Mouse (Mus musculus) forebrain, embryonic 12.5 days (tissue): ENCODE measurements around the gene Calm3. TPM values are rescaled to one million over a fixed set of nuclear protein-coding genes. Genes with fewer than 3 reads are reported as not detected.
"Not testable (repeated sequence)": the region's sequence is repeated elsewhere in the genome, so short reads cannot be mapped to it uniquely, and the experiment has no call there.

ENCODE experiments used
- ATAC-seq: fragments of 200-750 bp; cut with Nextera tagmentation; 2 replicates; pipeline ENCODE4 v1.8.0; 2017; ENCODE audit warnings: moderate TSS enrichment; ENCODE audit not compliant: low FRiP score
- H3K27ac ChIP-seq: fragments of 300-500 bp; sonication (generic); 2 replicates; pipeline ENCODE4 v1.5.1; 2016; ENCODE audit warnings: mild to moderate bottlenecking
- H3K27me3 ChIP-seq: fragments of 300-500 bp; sonication (generic); 2 replicates; pipeline ENCODE4 v1.6.1; 2016; ENCODE audit warnings: mild to moderate bottlenecking
- H3K36me3 ChIP-seq: fragments of 300-500 bp; sonication (generic); replicated peaks from 2 replicates; pipeline ENCODE4 v1.6.1; 2016; ENCODE audit warnings: mild to moderate bottlenecking
- H3K4me1 ChIP-seq: fragments of 300-500 bp; sonication (generic); 2 replicates; pipeline ENCODE4 v1.6.1; 2016
- H3K4me2 ChIP-seq: fragments of 300-500 bp; sonication (generic); 2 replicates; pipeline ENCODE4 v1.6.1; 2016; ENCODE audit warnings: mild to moderate bottlenecking, moderate library complexity
- H3K4me3 ChIP-seq: fragments of 300-500 bp; sonication (generic); replicated peaks from 2 replicates; pipeline ENCODE4 v1.5.1; 2016; ENCODE audit warnings: mild to moderate bottlenecking
- H3K9ac ChIP-seq: fragments of 300-500 bp; sonication (generic); 2 replicates; pipeline ENCODE4 v1.6.1; 2016; ENCODE audit warnings: mild to moderate bottlenecking
- H3K9me3 ChIP-seq: fragments of 300-500 bp; sonication (generic); 2 replicates; pipeline ENCODE4 v1.6.1; 2016
- WGBS: fragments of 180-500 bp; shearing (Covaris S2); methylation state at CpG from one replicate; pipeline ENCODE4 v1.1.7; 2016; 5-methylcytosine and 5-hydroxymethylcytosine counted together
- polyA plus RNA-seq: library from polyadenylated mRNA; unstranded; fragments of >200 nt; fragmentation: Nextera tagmentation; extraction: Ambion mirVana; gene quantifications from 2 replicates; pipeline ENCODE4 v1.2.1, GENCODE M21; 2016

Gene Calm3
- polyA plus RNA-seq: 227 and 234 TPM in 2 replicates

DNA sequence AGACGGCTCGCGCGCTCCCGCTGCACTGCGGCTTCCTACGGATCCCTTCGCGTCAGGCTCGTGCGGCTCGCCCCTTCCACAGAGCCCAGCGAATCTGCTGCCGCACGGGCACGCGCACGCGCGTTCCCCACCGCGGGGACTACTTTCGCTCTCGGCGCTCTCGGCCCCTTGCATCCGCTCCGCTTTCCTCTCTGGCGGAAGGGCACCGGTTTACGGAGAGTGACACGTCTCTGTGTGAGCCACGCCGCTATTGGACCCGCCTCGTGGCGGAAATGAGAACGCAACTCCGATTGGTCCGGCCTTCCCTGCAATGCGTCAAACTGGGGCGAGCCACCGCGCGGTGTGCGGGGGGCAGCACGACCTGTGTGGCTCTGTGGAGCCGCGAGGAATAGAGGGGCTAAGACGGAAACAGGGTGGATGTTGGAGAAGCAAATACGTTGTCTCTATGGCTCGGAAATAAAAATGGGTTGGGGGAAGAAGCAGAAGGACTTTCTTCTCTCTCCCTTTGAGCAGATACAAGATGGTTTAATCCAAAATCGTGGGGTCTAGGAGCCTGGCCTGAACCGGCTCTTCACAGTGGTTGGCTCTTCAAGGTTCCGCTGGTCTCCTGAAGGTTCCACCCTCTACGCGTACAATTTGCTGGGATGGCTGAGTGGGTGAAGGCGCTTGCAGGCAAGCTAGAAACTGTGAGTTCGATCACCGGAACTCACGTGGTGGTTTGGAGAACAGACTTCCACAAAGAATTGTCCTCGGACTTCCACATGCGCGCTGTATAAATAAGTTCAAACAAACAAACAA, at the start of gene Calm3:
Calm3 (minus strand) TSS at position 78 of the 798 bp plus-strand sequence.
- peak within 1 kb of the TSS; percentile 98 for H3K27ac ChIP-seq
- peak within 1 kb of the TSS; percentile 92 for H3K4me3 ChIP-seq
- no peaks in the 10 kb centered on the region for H3K9me3 ChIP-seq
- peak within 1 kb of the TSS; percentile 85 for H3K4me2 ChIP-seq
- H3K9ac ChIP-seq: peak within 1 kb of the TSS; percentile 94
- 2% methylated on average over 63 of the region's 64 CpGs for WGBS
- H3K36me3 ChIP-seq: peaks cover 9% of the 10 kb centered on the region
- peak; percentile 93 for ATAC-seq
- H3K27me3 ChIP-seq: no peaks in the 10 kb centered on the region
- H3K4me1 ChIP-seq: peaks cover 39% of the 10 kb centered on the region

DNA sequence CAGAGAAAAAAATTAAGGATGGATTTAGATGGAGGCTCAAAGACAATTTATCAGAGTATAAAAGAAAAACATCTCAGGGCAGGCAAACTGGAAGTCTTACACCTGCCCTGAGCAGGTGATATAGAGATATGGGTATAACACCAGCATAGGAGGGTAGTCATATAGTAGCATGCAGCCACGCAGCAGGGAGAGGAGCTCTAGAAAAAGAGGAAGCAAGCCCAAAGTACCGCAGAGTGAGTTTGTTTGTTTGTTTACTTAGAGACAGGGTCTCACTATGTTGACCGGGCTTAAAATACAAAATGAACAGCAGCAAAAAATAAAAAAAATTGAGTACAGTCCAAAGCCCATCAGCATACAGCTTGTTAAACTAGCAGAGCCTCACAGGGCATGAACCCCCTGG, 47.2 kb upstream of the Calm3 start:
- Histone ChIP-seq H3K4me1 (0 out of 2 replicates have a peak, but pooled peaks cover 3% of the 10 kb centered on the region), H3K9me3 (peaks cover 5% of the 10 kb centered on the region; the same call in 1 of the 2 replicates), H3K9ac (no peak overlapping the region), H3K4me2 (no peak overlapping the region), H3K4me3 (no peak overlapping the region), H3K27ac (no peak overlapping the region), H3K36me3 (no peaks in the 10 kb centered on the region), H3K27me3 (no peaks in the 10 kb centered on the region)
- 88% methylated on average over 3 of the region's 3 CpGs for WGBS
- ATAC-seq: no peak

DNA sequence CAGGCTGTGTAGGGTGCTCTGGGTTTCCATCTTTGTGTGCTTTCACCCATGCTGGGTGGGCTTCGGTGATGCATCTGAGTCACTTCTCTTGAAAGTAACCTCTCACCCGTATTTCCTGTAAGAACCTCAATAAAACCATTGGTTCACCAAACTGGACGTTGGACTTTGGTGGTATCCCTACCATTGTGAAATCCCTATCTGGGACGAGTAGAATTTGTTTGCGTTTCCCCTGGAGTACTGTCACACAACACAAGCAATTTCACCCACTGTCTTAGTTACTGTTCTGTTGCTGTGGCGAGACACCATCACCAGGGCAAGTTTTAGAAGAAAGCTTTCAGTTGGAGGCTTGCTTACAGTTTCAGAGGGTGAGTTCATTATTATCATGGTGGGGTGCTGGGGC, 44.5 kb upstream of the Calm3 start:
- no peaks in the 10 kb centered on the region for H3K36me3 ChIP-seq
- H3K4me3 ChIP-seq: no peak overlapping the region
- no peak overlapping the region for H3K4me2 ChIP-seq
- H3K27me3 ChIP-seq: no peaks in the 10 kb centered on the region
- no peak overlapping the region for H3K9ac ChIP-seq
- no peaks in the 10 kb centered on the region for H3K4me1 ChIP-seq
- H3K27ac ChIP-seq: no peak overlapping the region
- 90% methylated on average over 6 of the region's 6 CpGs for WGBS
- ATAC-seq: no peak
- H3K9me3 ChIP-seq: peaks cover 5% of the 10 kb centered on the region; the same call in 1 of the 2 replicates

DNA sequence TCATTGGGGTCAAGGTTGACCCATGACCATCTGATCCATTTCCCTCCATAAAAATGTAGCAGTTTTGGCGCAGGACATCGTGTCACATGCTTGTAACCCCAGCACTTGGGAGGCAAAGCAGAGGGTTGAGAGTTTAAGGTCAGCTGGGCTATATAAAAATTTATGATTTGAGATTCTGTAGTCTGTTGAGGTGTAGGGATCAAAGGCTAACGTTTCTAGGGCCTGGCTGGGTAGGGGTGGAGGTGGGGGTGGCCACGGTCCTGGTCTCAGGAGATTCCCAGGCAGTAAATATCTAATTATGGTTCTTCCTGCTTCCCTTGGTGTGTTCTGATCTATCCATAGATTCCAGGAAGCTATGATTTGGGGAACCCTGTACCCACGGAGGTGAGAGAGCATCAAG, 37.8 kb upstream of the Calm3 start:
- Histone ChIP-seq H3K9ac (no peak overlapping the region), H3K4me3 (no peak overlapping the region), H3K4me2 (peak overlapping the region; percentile 10; the same call in 1 of the 2 replicates), H3K27me3 (no peaks in the 10 kb centered on the region), H3K36me3 (peaks cover 6% of the 10 kb centered on the region; the same call in 1 of the 2 replicates), H3K4me1 (peaks cover 44% of the 10 kb centered on the region), H3K27ac (no peak overlapping the region), H3K9me3 (no peaks in the 10 kb centered on the region)
- WGBS: 86% methylated on average over 5 of the region's 5 CpGs
- ATAC-seq: no peak

DNA sequence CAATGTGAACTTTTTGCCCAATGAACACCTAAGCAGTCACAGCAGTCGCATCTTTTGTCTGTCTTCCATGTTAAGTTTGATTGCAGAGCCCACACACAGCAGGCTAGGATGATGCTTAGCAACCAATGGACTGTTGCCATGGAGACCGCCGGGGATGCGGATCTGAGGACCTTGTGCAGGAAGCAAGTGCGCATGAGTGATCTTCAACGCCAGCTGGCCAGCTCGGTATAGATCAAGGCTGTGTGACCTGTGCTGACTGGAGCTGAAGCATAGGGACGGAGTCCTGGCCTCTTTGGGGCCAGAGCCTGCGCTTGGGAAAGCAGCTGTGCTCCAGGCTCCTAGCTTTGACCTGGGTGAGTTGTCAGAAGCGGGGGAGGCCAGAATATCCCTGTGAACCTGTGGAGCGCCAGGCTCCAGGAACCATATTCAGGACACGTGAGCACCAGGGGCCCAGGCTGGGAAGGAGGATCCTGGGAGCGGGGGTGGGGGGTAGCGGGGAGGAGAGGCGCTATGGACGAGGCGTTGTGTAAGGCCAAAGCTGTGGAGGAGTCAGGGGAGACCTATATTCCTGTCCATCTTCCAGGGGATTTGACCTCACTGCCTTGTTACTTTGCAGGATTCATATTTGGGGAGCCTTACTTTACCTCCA, 35.7 kb upstream of the Calm3 start, which contains the start of gene Pnmal1:
Pnmal1 (plus strand) TSS at position 141 of the 649 bp plus-strand sequence.
- WGBS: 7% methylated on average over 17 of the region's 17 CpGs
- H3K9me3 ChIP-seq: no peaks in the 10 kb centered on the region
- peak within 1 kb of the TSS; percentile 92 for H3K27ac ChIP-seq
- H3K9ac ChIP-seq: peak within 1 kb of the TSS; percentile 52
- peak within 1 kb of the TSS; percentile 35 for H3K4me3 ChIP-seq
- peaks cover 48% of the 10 kb centered on the region for H3K4me1 ChIP-seq
- H3K4me2 ChIP-seq: peak within 1 kb of the TSS; percentile 60
- no peaks in the 10 kb centered on the region for H3K27me3 ChIP-seq
- H3K36me3 ChIP-seq: peaks cover 6% of the 10 kb centered on the region; the same call in 1 of the 2 replicates
- peak; percentile 94 for ATAC-seq

DNA sequence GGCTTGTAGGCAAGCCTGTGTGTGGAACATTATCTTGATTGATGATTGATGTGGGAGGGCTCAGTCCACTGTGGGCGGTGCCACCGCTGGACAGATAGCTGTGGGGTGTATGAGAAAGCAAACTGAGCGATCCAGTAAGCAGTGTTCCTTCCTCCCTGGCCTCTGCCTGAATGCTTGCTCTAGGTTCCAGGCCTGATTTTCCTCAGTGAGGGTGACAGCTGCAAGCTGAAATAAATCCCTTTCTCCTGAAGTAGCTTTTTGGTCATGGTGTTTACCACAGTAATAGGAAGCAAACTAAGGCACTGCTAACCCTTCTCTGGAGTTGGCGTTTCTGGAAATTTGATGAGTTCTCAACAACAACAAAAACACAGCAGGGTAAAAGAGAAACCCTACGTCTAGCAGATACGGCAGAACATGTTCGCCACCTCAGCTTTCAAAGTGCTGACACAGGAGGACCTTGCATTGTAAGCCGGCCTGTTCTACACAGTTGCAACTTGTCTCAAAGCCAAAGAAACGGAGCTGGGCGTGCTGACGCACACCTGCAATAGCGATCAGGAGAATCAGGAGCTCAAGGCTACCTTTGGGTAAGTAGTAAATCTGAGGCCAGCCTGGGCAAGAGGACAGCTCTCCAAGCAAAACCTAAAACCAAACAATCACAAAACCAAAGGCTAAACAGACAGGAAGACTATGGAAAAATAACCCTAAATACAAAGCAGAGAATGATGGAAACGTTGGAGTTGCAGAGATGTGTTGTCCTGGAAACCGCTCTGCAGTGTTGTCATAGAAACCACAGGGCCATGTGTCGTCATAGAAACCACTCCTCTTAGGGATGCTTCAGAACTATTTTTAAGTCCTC, 32.7 kb upstream of the Calm3 start:
- Histone ChIP-seq H3K27ac (peak overlapping the region; percentile 89), H3K4me1 (peaks cover 44% of the 10 kb centered on the region), H3K4me3 (no peak overlapping the region), H3K4me2 (peak overlapping the region; percentile 33), H3K27me3 (no peaks in the 10 kb centered on the region), H3K36me3 (no peaks in the 10 kb centered on the region; the same call in 1 of the 2 replicates), H3K9me3 (no peaks in the 10 kb centered on the region), H3K9ac (peak overlapping the region; percentile 25; the same call in 1 of the 2 replicates)
- ATAC-seq: peak; percentile 57; the same call in 1 of the 2 replicates
- 52% methylated on average over 15 of the region's 15 CpGs for WGBS

DNA sequence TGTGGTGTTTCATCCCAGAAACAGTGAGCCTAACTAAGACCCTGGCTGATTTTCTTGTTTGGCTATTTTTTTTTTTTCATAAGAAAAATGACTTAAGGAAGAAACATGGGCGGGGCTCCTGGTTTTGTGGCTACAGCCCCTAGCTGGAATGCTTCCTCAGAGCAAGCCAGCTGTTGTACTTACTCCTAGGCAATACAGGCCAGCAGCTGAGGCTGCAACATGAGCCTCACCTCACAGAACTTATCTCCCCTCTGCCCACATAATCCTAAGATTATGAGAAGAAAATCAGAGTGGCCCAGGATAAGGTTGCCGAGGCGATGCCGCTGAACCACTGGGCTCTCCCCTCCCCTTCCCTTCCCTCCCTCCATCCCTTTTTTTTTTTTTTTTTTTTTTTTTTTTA, 31.8 kb upstream of the Calm3 start:
- Histone ChIP-seq H3K36me3 (no peaks in the 10 kb centered on the region), H3K9ac (no peak overlapping the region), H3K4me1 (peaks cover 35% of the 10 kb centered on the region), H3K4me3 (no peak overlapping the region), H3K27ac (0 out of 2 replicates have a peak overlapping the region, but pooled peaks have one; percentile 19), H3K27me3 (no peaks in the 10 kb centered on the region), H3K4me2 (no peak overlapping the region), H3K9me3 (no peaks in the 10 kb centered on the region)
- no peak for ATAC-seq
- WGBS: 78% methylated on average over 4 of the region's 4 CpGs

DNA sequence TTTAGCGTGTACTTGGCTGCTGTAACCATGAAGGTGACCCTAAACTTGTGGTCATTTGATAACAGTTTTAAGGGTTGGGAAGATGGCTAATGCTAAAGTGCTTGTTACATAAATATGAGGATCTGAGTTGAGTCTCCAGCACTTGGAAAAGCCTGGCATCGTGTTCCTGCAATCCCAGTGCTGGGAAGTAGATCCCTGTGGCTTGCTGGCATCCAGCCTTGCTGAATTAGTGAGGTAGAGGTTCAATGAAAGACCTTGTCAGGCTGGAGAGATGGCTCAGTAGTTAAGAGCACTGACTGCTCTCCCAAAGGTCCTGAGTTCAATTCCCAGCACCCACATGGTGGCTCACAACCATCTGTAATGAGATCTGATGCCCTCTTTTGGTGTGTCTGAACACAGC, 29.9 kb upstream of the Calm3 start:
- not testable (repeated sequence) for H3K9me3 ChIP-seq, ATAC-seq, H3K36me3 ChIP-seq, H3K4me3 ChIP-seq, H3K9ac ChIP-seq, H3K4me2 ChIP-seq, H3K27ac ChIP-seq
- H3K4me1 ChIP-seq: peaks cover 34% of the 10 kb centered on the region
- H3K27me3 ChIP-seq: peaks cover 11% of the 10 kb centered on the region
- 60% methylated on average over 2 of the region's 2 CpGs for WGBS

DNA sequence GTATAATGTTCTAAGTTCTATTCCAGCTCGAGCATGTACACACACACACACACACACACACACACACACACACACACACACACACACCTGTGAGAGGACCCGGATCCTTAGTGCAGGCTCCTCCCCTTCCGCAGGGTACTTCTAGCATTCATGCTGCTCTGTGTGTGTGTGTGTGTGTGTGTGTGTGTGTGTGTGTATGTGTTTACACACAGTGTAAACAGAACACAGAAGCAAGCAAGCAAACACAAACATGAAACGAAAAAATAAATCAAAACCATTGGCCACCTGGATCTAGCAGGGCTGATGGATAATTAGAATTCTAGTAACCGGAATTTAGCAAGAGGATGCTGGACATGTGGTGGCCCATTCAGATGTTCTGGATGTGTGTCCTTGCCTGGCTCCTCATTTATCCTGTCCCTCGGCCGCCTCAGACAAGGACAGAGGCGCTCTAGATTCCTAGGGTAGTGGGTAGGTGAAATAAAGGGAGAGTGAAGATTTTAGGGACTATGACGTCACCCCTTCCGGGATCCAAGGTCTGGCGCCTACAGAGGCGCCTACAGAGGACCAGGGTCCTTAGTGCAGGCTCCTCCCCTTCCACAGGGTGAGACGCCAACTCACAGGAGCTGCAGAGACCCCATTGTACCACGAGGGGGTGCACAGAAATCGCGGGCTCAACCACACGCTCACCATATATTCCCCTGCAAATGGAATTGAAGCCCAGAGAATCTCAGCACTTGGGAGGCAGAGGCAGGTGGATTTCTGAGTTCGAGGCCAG, 27.1 kb upstream of the Calm3 start:
- H3K4me2 ChIP-seq: no peak overlapping the region
- ATAC-seq: peak; percentile 81
- H3K4me1 ChIP-seq: peaks cover 44% of the 10 kb centered on the region
- peaks cover 38% of the 10 kb centered on the region for H3K27me3 ChIP-seq
- no peak overlapping the region for H3K4me3 ChIP-seq
- 24% methylated on average over 18 of the region's 18 CpGs for WGBS
- H3K36me3 ChIP-seq: no peaks in the 10 kb centered on the region
- 0 out of 2 replicates have a peak overlapping the region, but pooled peaks have one; percentile 19 for H3K27ac ChIP-seq
- no peak overlapping the region for H3K9ac ChIP-seq
- no peaks in the 10 kb centered on the region for H3K9me3 ChIP-seq

DNA sequence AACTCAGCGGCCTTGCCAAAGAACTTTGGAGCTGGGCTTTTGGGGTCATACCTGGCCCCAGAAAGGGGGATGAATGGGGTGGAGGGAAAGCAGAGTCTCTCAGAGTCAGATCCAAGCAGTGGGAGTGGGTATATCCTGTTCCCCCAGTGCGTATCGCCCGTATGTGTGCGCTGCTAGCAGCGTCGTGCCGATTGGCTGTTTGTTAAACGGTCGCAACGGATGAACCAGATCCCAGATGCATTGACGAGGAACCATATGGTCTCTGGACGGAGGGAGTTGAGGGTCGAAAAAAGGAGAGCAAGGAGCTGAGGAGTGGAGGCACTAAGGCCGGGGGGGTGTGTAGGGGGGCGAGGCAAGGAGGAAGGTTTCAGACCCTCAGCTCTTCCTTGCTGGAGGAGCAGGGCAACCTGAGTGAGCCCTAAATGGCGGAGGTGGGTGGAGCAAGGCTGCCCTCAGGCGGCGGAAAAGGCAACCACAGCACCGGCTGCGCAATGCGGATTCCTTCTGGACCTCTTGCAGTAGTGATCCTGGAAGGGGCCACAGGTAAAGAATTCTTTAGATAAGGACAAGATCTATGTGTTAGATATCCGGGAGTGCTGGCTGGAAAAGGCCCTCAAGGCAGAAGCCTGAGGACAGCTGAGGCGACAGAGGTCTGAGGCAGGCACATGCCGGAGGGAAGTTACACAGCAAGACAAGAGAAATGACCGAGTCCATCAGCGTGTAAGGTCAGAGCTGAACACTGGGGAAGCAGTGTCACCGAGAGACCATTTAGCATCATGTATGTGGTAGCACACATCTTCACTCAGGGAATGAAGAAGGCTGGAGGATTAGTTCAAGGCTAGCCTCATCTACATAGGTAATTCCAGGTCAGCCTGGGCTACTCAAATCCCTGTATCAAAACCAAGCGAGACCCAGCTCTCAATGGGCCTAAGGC, 26.3 kb upstream of the Calm3 start:
- peak; percentile 59 for ATAC-seq
- Histone ChIP-seq H3K36me3 (no peaks in the 10 kb centered on the region), H3K27me3 (peaks cover 47% of the 10 kb centered on the region), H3K9me3 (no peaks in the 10 kb centered on the region), H3K4me1 (peaks cover 53% of the 10 kb centered on the region), H3K4me2 (peak overlapping the region; percentile 69), H3K9ac (peak overlapping the region; percentile 48), H3K27ac (0 out of 2 replicates have a peak overlapping the region, but pooled peaks have one; percentile 36), H3K4me3 (peak overlapping the region; percentile 29)
- WGBS: 13% methylated on average over 29 of the region's 29 CpGs
